Mouse (Mus musculus): ENCODE results near the gene Otulinl. TPM values are rescaled to one million over a fixed set of nuclear protein-coding genes. Genes with fewer than 3 reads are reported as not detected.
A peak's percentile ranks its signal among the peaks of the same experiment; 100 is the strongest.

Gene Otulinl
- polyA plus RNA-seq, 1 experiment from 2014 or later: 7.6 TPM

GRCm38 (mm10) chr15:27676211-27676610, 5.2 kb downstream of the Otulinl start:
- H3K4me3 ChIP-seq: no peak overlapping the region
- no peak overlapping the region for H3K27ac ChIP-seq
- H3K4me1 ChIP-seq: peaks cover 31% of the 10 kb centered on the region
- H3K27me3 ChIP-seq (replicated peaks): peaks cover 12% of the 10 kb centered on the region
- H3K9me3 ChIP-seq (replicated peaks): no peaks in the 10 kb centered on the region
- WGBS (ENCODE audit: insufficient replicate concordance): 61% methylated on average over 9 of the region's 9 CpGs
- no peak overlapping the region for H3K9ac ChIP-seq
- no peak overlapping the region for H3K4me2 ChIP-seq
- H3K36me3 ChIP-seq: no peaks in the 10 kb centered on the region
- ATAC-seq: no peak

GRCm38 (mm10) chr15:27675122-27675521, 6.3 kb downstream of the Otulinl start:
- H3K36me3 ChIP-seq: no peaks in the 10 kb centered on the region
- no peak overlapping the region for H3K9ac ChIP-seq
- no peak overlapping the region for H3K27ac ChIP-seq
- 0 out of 2 replicates have a peak, but pooled peaks cover 4% of the 10 kb centered on the region for H3K27me3 ChIP-seq (replicated peaks)
- no peak overlapping the region for H3K4me2 ChIP-seq
- H3K9me3 ChIP-seq (replicated peaks): no peaks in the 10 kb centered on the region
- no peak overlapping the region for H3K4me3 ChIP-seq
- ATAC-seq: no peak
- WGBS (ENCODE audit: insufficient replicate concordance): 47% methylated on average over 7 of the region's 7 CpGs
- H3K4me1 ChIP-seq: peaks cover 30% of the 10 kb centered on the region

- 66% methylated on average over 6 of the region's 6 CpGs for WGBS (ENCODE audit: insufficient replicate concordance)
- Histone ChIP-seq H3K9me3 (replicated peaks) (no peaks in the 10 kb centered on the region), H3K9ac (no peak overlapping the region), H3K36me3 (no peaks in the 10 kb centered on the region), H3K27ac (no peak overlapping the region), H3K27me3 (replicated peaks) (0 out of 2 replicates have a peak, but pooled peaks cover 4% of the 10 kb centered on the region), H3K4me2 (no peak overlapping the region), H3K4me3 (no peak overlapping the region), H3K4me1 (peaks cover 30% of the 10 kb centered on the region)
- no peak for ATAC-seq
Observed at GRCm38 (mm10) chr15:27674041-27674440, 7.3 kb downstream of the Otulinl start.

GRCm38 (mm10) chr15:27673151-27673550, 8.2 kb downstream of the Otulinl start:
- 77% methylated on average over 6 of the region's 6 CpGs for whole genome bisulfite sequencing (ENCODE audit: insufficient replicate concordance)
- H3K9ac ChIP-seq: no peak overlapping the region
- H3K4me3 ChIP-seq: no peak overlapping the region
- no peaks in the 10 kb centered on the region for H3K27me3 ChIP-seq (replicated peaks)
- no peaks in the 10 kb centered on the region for H3K9me3 ChIP-seq (replicated peaks)
- H3K36me3 ChIP-seq: no peaks in the 10 kb centered on the region
- no peak overlapping the region for H3K4me2 ChIP-seq
- no peak overlapping the region for H3K27ac ChIP-seq
- ATAC-seq: no peak
- peaks cover 31% of the 10 kb centered on the region for H3K4me1 ChIP-seq

- no peak overlapping the region for H3K4me3 ChIP-seq
- no peaks in the 10 kb centered on the region for H3K36me3 ChIP-seq
- peaks cover 40% of the 10 kb centered on the region for H3K4me1 ChIP-seq
- no peak overlapping the region for H3K4me2 ChIP-seq
- ATAC-seq: no peak
- H3K9me3 ChIP-seq (replicated peaks): no peaks in the 10 kb centered on the region
- H3K9ac ChIP-seq: no peak overlapping the region
- WGBS (ENCODE audit: insufficient replicate concordance): 62% methylated on average over 8 of the region's 8 CpGs
- H3K27me3 ChIP-seq (replicated peaks): no peaks in the 10 kb centered on the region
- no peak overlapping the region for H3K27ac ChIP-seq
Observed at GRCm38 (mm10) chr15:27672259-27672658, 9.1 kb downstream of the Otulinl start.

GRCm38 (mm10) chr15:27671612-27672245, 9.7 kb downstream of the Otulinl start:
- Histone ChIP-seq H3K9me3 (replicated peaks) (no peaks in the 10 kb centered on the region), H3K4me2 (peak overlapping the region; percentile 34; the same call in 1 of the 2 replicates), H3K9ac (no peak overlapping the region), H3K36me3 (no peaks in the 10 kb centered on the region), H3K4me1 (peaks cover 44% of the 10 kb centered on the region), H3K4me3 (no peak overlapping the region), H3K27me3 (replicated peaks) (no peaks in the 10 kb centered on the region), H3K27ac (no peak overlapping the region)
- ATAC-seq: peak; percentile 25; the same call in 1 of the 2 replicates
- 27% methylated on average over 10 of the region's 10 CpGs for WGBS (ENCODE audit: insufficient replicate concordance)

- ATAC-seq: no peak
- H3K9me3 ChIP-seq (replicated peaks): no peaks in the 10 kb centered on the region
- no peak overlapping the region for H3K4me3 ChIP-seq
- H3K4me2 ChIP-seq: peak overlapping the region; percentile 34
- peaks cover 47% of the 10 kb centered on the region for H3K4me1 ChIP-seq
- no peaks in the 10 kb centered on the region for H3K36me3 ChIP-seq
- no peak overlapping the region for H3K9ac ChIP-seq
- WGBS (ENCODE audit: insufficient replicate concordance): 58% methylated on average over 8 of the region's 8 CpGs
- H3K27me3 ChIP-seq (replicated peaks): no peaks in the 10 kb centered on the region
- H3K27ac ChIP-seq: no peak overlapping the region
Observed at GRCm38 (mm10) chr15:27670708-27671107, 10.7 kb downstream of the Otulinl start.

- no peak overlapping the region for H3K4me2 ChIP-seq
- H3K4me3 ChIP-seq: no peak overlapping the region
- H3K9ac ChIP-seq: no peak overlapping the region
- WGBS (ENCODE audit: insufficient replicate concordance): 81% methylated on average over 12 of the region's 12 CpGs
- ATAC-seq: no peak
- peaks cover 51% of the 10 kb centered on the region for H3K4me1 ChIP-seq
- no peaks in the 10 kb centered on the region for H3K9me3 ChIP-seq (replicated peaks)
- H3K36me3 ChIP-seq: no peaks in the 10 kb centered on the region
- no peak overlapping the region for H3K27ac ChIP-seq
- H3K27me3 ChIP-seq (replicated peaks): no peaks in the 10 kb centered on the region
Observed at GRCm38 (mm10) chr15:27669931-27670411, 11.4 kb downstream of the Otulinl start.

GRCm38 (mm10) chr15:27669276-27669675, 12.1 kb downstream of the Otulinl start:
- Histone ChIP-seq H3K27ac (no peak overlapping the region), H3K36me3 (no peaks in the 10 kb centered on the region), H3K4me3 (no peak overlapping the region), H3K9ac (no peak overlapping the region), H3K27me3 (replicated peaks) (no peaks in the 10 kb centered on the region), H3K4me2 (no peak overlapping the region), H3K4me1 (peaks cover 51% of the 10 kb centered on the region), H3K9me3 (replicated peaks) (no peaks in the 10 kb centered on the region)
- WGBS (ENCODE audit: insufficient replicate concordance): 65% methylated on average over 4 of the region's 4 CpGs
- ATAC-seq: no peak

- H3K4me2 ChIP-seq: no peak overlapping the region
- no peak overlapping the region for H3K27ac ChIP-seq
- no peaks in the 10 kb centered on the region for H3K9me3 ChIP-seq (replicated peaks)
- 80% methylated on average over 7 of the region's 7 CpGs for WGBS (ENCODE audit: insufficient replicate concordance)
- ATAC-seq: no peak
- H3K27me3 ChIP-seq (replicated peaks): no peaks in the 10 kb centered on the region
- peaks cover 51% of the 10 kb centered on the region for H3K4me1 ChIP-seq
- H3K4me3 ChIP-seq: no peak overlapping the region
- H3K9ac ChIP-seq: no peak overlapping the region
- no peaks in the 10 kb centered on the region for H3K36me3 ChIP-seq
Observed at GRCm38 (mm10) chr15:27668557-27668956, 12.8 kb downstream of the Otulinl start.

GRCm38 (mm10) chr15:27668001-27668461, 13.3 kb downstream of the Otulinl start:
- H3K4me3 ChIP-seq: no peak overlapping the region
- H3K9me3 ChIP-seq (replicated peaks): no peaks in the 10 kb centered on the region
- WGBS (ENCODE audit: insufficient replicate concordance): 62% methylated on average over 9 of the region's 9 CpGs
- no peaks in the 10 kb centered on the region for H3K27me3 ChIP-seq (replicated peaks)
- no peak overlapping the region for H3K4me2 ChIP-seq
- no peak overlapping the region for H3K9ac ChIP-seq
- no peaks in the 10 kb centered on the region for H3K36me3 ChIP-seq
- no peak overlapping the region for H3K27ac ChIP-seq
- no peak for ATAC-seq
- H3K4me1 ChIP-seq: peaks cover 51% of the 10 kb centered on the region

GRCm38 (mm10) chr15:27666911-27667539, 14.4 kb downstream of the Otulinl start:
- H3K36me3 ChIP-seq: no peaks in the 10 kb centered on the region
- H3K27ac ChIP-seq: peak overlapping the region; percentile 32; the same call in 1 of the 2 replicates
- H3K4me3 ChIP-seq: no peak overlapping the region
- peaks cover 43% of the 10 kb centered on the region for H3K4me1 ChIP-seq
- H3K9ac ChIP-seq: no peak overlapping the region
- H3K4me2 ChIP-seq: no peak overlapping the region
- H3K9me3 ChIP-seq (replicated peaks): no peaks in the 10 kb centered on the region
- 23% methylated on average over 9 of the region's 9 CpGs for WGBS (ENCODE audit: insufficient replicate concordance)
- no peaks in the 10 kb centered on the region for H3K27me3 ChIP-seq (replicated peaks)
- ATAC-seq: peak; percentile 66

Data from liver, embryonic 12.5 days (tissue).